Mouse (Mus musculus): ENCODE results near the gene Olfr1124. TPM values are rescaled to one million over a fixed set of nuclear protein-coding genes. Genes with fewer than 3 reads are reported as not detected.

The Olfr1124 gene
- total and polyA plus RNA-seq, 2 experiments from 2014 or later = 0.08 TPM; not detected in 1

- TF ChIP-seq CTCF (IDR thresholded peaks at IDR 0.05; ENCODE audit: low read depth) = no peak
- ATAC-seq = no peak
Measured at GRCm38 (mm10) chr2:87453662-87454061, 23.6 kb downstream of the Olfr1124 start, which contains the start of gene Olfr1126. TSS of gene Olfr1126 (plus strand) at chr2:87453962.

GRCm38 (mm10) chr2:87461769-87462168 lies 31.7 kb downstream of the Olfr1124 start:
- Histone ChIP-seq H3K27me3 (ENCODE audit: insufficient read depth, low read length) (no peaks in the 10 kb centered on the region), H3K27ac (no peak overlapping the region), H3K4me2 (ENCODE audit: low read depth, low read length) (no peak overlapping the region), H3K4me3 (ENCODE audit: low read length) (no peak overlapping the region), H3K9ac (replicated peaks; ENCODE audit: low read length) (no peak overlapping the region), H3K9me3 (ENCODE audit: low read length) (no peaks in the 10 kb centered on the region), H3K36me3 (ENCODE audit: insufficient read depth, low read length) (no peaks in the 10 kb centered on the region), H3K4me1 (ENCODE audit: insufficient read depth, low read length) (no peaks in the 10 kb centered on the region)
- no peak for DNase-seq (ENCODE audit: low spot score)
- no peak for TF ChIP-seq CTCF (IDR thresholded peaks at IDR 0.05; ENCODE audit: low read depth)
- ATAC-seq = no peak
- whole genome bisulfite sequencing = 92% methylated on average over 4 of the region's 4 CpGs

More at GRCm38 (mm10) chr2:87453662-87454061, 23.6 kb downstream of the Olfr1124 start, which contains the start of gene Olfr1126:
- H3K36me3 ChIP-seq (ENCODE audit: insufficient read depth, low read length) = no peaks in the 10 kb centered on the region
- no peak within 1 kb of the TSS for H3K9ac ChIP-seq (replicated peaks; ENCODE audit: low read length)
- H3K9me3 ChIP-seq (ENCODE audit: low read length) = no peaks in the 10 kb centered on the region
- H3K4me2 ChIP-seq (ENCODE audit: low read depth, low read length) = no peak within 1 kb of the TSS
- no peak within 1 kb of the TSS for H3K4me3 ChIP-seq (ENCODE audit: low read length)
- DNase-seq (ENCODE audit: low spot score) = no peak
- no peaks in the 10 kb centered on the region for H3K27me3 ChIP-seq (ENCODE audit: insufficient read depth, low read length)
- H3K4me1 ChIP-seq (ENCODE audit: insufficient read depth, low read length) = no peaks in the 10 kb centered on the region
- no peak within 1 kb of the TSS for H3K27ac ChIP-seq

- Histone ChIP-seq H3K9ac (replicated peaks; ENCODE audit: low read length) (no peak overlapping the region), H3K4me3 (ENCODE audit: low read length) (no peak overlapping the region), H3K4me1 (ENCODE audit: insufficient read depth, low read length) (no peaks in the 10 kb centered on the region), H3K27ac (no peak overlapping the region), H3K9me3 (ENCODE audit: low read length) (no peaks in the 10 kb centered on the region), H3K27me3 (ENCODE audit: insufficient read depth, low read length) (no peaks in the 10 kb centered on the region), H3K36me3 (ENCODE audit: insufficient read depth, low read length) (no peaks in the 10 kb centered on the region), H3K4me2 (ENCODE audit: low read depth, low read length) (no peak overlapping the region)
- 0 out of 2 replicates have a peak, but pooled peaks have one; percentile 23 for TF ChIP-seq CTCF (IDR thresholded peaks at IDR 0.05; ENCODE audit: low read depth)
- DNase-seq (ENCODE audit: low spot score) (peak; percentile 4), ATAC-seq (no peak)
Measured at GRCm38 (mm10) chr2:87480207-87480606, 50.1 kb downstream of the Olfr1124 start.

GRCm38 (mm10) chr2:87481158-87481557 lies 51.1 kb downstream of the Olfr1124 start:
- 89% methylated on average over 4 of the region's 4 CpGs for WGBS
- no peak overlapping the region for H3K9ac ChIP-seq (replicated peaks; ENCODE audit: low read length)
- H3K27ac ChIP-seq = no peak overlapping the region
- H3K9me3 ChIP-seq (ENCODE audit: low read length) = no peaks in the 10 kb centered on the region
- DNase-seq (ENCODE audit: low spot score) (no peak), ATAC-seq (no peak)
- no peak for TF ChIP-seq CTCF (IDR thresholded peaks at IDR 0.05; ENCODE audit: low read depth)
- H3K4me3 ChIP-seq (ENCODE audit: low read length) = no peak overlapping the region
- no peaks in the 10 kb centered on the region for H3K36me3 ChIP-seq (ENCODE audit: insufficient read depth, low read length)
- no peak overlapping the region for H3K4me2 ChIP-seq (ENCODE audit: low read depth, low read length)
- H3K27me3 ChIP-seq (ENCODE audit: insufficient read depth, low read length) = no peaks in the 10 kb centered on the region
- no peaks in the 10 kb centered on the region for H3K4me1 ChIP-seq (ENCODE audit: insufficient read depth, low read length)

- DNase-seq (ENCODE audit: low spot score) (no peak), ATAC-seq (no peak)
- H3K9me3 ChIP-seq (ENCODE audit: low read length) = no peaks in the 10 kb centered on the region
- H3K27me3 ChIP-seq (ENCODE audit: insufficient read depth, low read length) = no peaks in the 10 kb centered on the region
- no peak overlapping the region for H3K4me2 ChIP-seq (ENCODE audit: low read depth, low read length)
- H3K27ac ChIP-seq = no peak overlapping the region
- 79% methylated on average over 2 of the region's 2 CpGs for WGBS
- H3K9ac ChIP-seq (replicated peaks; ENCODE audit: low read length) = no peak overlapping the region
- H3K36me3 ChIP-seq (ENCODE audit: insufficient read depth, low read length) = no peaks in the 10 kb centered on the region
- H3K4me3 ChIP-seq (ENCODE audit: low read length) = no peak overlapping the region
- H3K4me1 ChIP-seq (ENCODE audit: insufficient read depth, low read length) = no peaks in the 10 kb centered on the region
- TF ChIP-seq CTCF (IDR thresholded peaks at IDR 0.05; ENCODE audit: low read depth) = no peak
Measured at GRCm38 (mm10) chr2:87482276-87482675, 52.2 kb downstream of the Olfr1124 start.

Other genes with a start within 250 kb of the Olfr1124 start
- not detected in 2 replicates for gene Olfr1112, start 242.5 kb upstream of the Olfr1124 start, total RNA-seq (2014; rRNA removed)
- gene Olfr1112, start 242.5 kb upstream of the Olfr1124 start, polyA plus RNA-seq (2015; fragmentation: Nextera tagmentation; extraction: Ambion mirVana) = not detected in 2 replicates
- gene Olfr1113, start 221.3 kb upstream of the Olfr1124 start, total RNA-seq (2014; rRNA removed) = not detected in 2 replicates
- not detected in 2 replicates for gene Olfr1113, start 221.3 kb upstream of the Olfr1124 start, polyA plus RNA-seq (2015; fragmentation: Nextera tagmentation; extraction: Ambion mirVana)
- not detected in 2 replicates for gene Olfr1115, start 182.3 kb upstream of the Olfr1124 start, total RNA-seq (2014; rRNA removed)
- gene Olfr1115, start 182.3 kb upstream of the Olfr1124 start, polyA plus RNA-seq (2015; fragmentation: Nextera tagmentation; extraction: Ambion mirVana) = not detected in 2 replicates
- gene Olfr1116, start 162.7 kb upstream of the Olfr1124 start, total RNA-seq (2014; rRNA removed) = not detected in 2 replicates
- gene Olfr1116, start 162.7 kb upstream of the Olfr1124 start, polyA plus RNA-seq (2015; fragmentation: Nextera tagmentation; extraction: Ambion mirVana) = not detected in 2 replicates
- gene Olfr1118, start 122.7 kb upstream of the Olfr1124 start, total RNA-seq (2014; rRNA removed) = not detected in 2 replicates
- gene Olfr1118, start 122.7 kb upstream of the Olfr1124 start, polyA plus RNA-seq (2015; fragmentation: Nextera tagmentation; extraction: Ambion mirVana) = not detected in 2 replicates
- not detected in 2 replicates for gene Olfr1120, start 75.5 kb upstream of the Olfr1124 start, total RNA-seq (2014; rRNA removed)
- not detected in 2 replicates for gene Olfr1120, start 75.5 kb upstream of the Olfr1124 start, polyA plus RNA-seq (2015; fragmentation: Nextera tagmentation; extraction: Ambion mirVana)
- not detected in 2 replicates for gene Olfr1121, start 60.4 kb upstream of the Olfr1124 start, total RNA-seq (2014; rRNA removed)
- gene Olfr1121, start 60.4 kb upstream of the Olfr1124 start, polyA plus RNA-seq (2015; fragmentation: Nextera tagmentation; extraction: Ambion mirVana) = not detected in 2 replicates
- not detected in 2 replicates for gene Olfr1122, start 44.4 kb upstream of the Olfr1124 start, total RNA-seq (2014; rRNA removed)
- not detected in 2 replicates for gene Olfr1122, start 44.4 kb upstream of the Olfr1124 start, polyA plus RNA-seq (2015; fragmentation: Nextera tagmentation; extraction: Ambion mirVana)
- not detected in 2 replicates for gene Olfr1123, start 13.6 kb upstream of the Olfr1124 start, total RNA-seq (2014; rRNA removed)
- not detected in 2 replicates for gene Olfr1123, start 13.6 kb upstream of the Olfr1124 start, polyA plus RNA-seq (2015; fragmentation: Nextera tagmentation; extraction: Ambion mirVana)
- gene Olfr1126, start 23.7 kb downstream of the Olfr1124 start, total RNA-seq (2014; rRNA removed) = not detected in 2 replicates
- gene Olfr1126, start 23.7 kb downstream of the Olfr1124 start, polyA plus RNA-seq (2015; fragmentation: Nextera tagmentation; extraction: Ambion mirVana) = not detected in 2 replicates
- not detected in 2 replicates for gene Pramel7, start 66.8 kb downstream of the Olfr1124 start, total RNA-seq (2014; rRNA removed)
- not detected in 2 replicates for gene Pramel7, start 66.8 kb downstream of the Olfr1124 start, polyA plus RNA-seq (2015; fragmentation: Nextera tagmentation; extraction: Ambion mirVana)
- gene Pramel6, start 76.3 kb downstream of the Olfr1124 start, total RNA-seq (2014; rRNA removed) = not detected in 2 replicates
- gene Pramel6, start 76.3 kb downstream of the Olfr1124 start, polyA plus RNA-seq (2015; fragmentation: Nextera tagmentation; extraction: Ambion mirVana) = not detected in 2 replicates
- 0.14 TPM in 1 of 2 replicates, not detected in the other for gene Olfr153, start 101.5 kb downstream of the Olfr1124 start, total RNA-seq (2014; rRNA removed)
- not detected in 2 replicates for gene Olfr153, start 101.5 kb downstream of the Olfr1124 start, polyA plus RNA-seq (2015; fragmentation: Nextera tagmentation; extraction: Ambion mirVana)
- not detected in 2 replicates for gene Olfr1128, start 115.3 kb downstream of the Olfr1124 start, total RNA-seq (2014; rRNA removed)
- gene Olfr1128, start 115.3 kb downstream of the Olfr1124 start, polyA plus RNA-seq (2015; fragmentation: Nextera tagmentation; extraction: Ambion mirVana) = not detected in 2 replicates
- not detected in 2 replicates for gene Olfr1129, start 143.6 kb downstream of the Olfr1124 start, total RNA-seq (2014; rRNA removed)
- gene Olfr1129, start 143.6 kb downstream of the Olfr1124 start, polyA plus RNA-seq (2015; fragmentation: Nextera tagmentation; extraction: Ambion mirVana) = not detected in 2 replicates
- not detected in 2 replicates for gene Olfr1130, start 175.9 kb downstream of the Olfr1124 start, total RNA-seq (2014; rRNA removed)
- not detected in 2 replicates for gene Olfr1130, start 175.9 kb downstream of the Olfr1124 start, polyA plus RNA-seq (2015; fragmentation: Nextera tagmentation; extraction: Ambion mirVana)
- gene Olfr1131, start 196.8 kb downstream of the Olfr1124 start, total RNA-seq (2014; rRNA removed) = not detected in 2 replicates
- not detected in 2 replicates for gene Olfr1131, start 196.8 kb downstream of the Olfr1124 start, polyA plus RNA-seq (2015; fragmentation: Nextera tagmentation; extraction: Ambion mirVana)
- not detected in 2 replicates for gene Olfr1132, start 207.3 kb downstream of the Olfr1124 start, total RNA-seq (2014; rRNA removed)
- gene Olfr1132, start 207.3 kb downstream of the Olfr1124 start, polyA plus RNA-seq (2015; fragmentation: Nextera tagmentation; extraction: Ambion mirVana) = not detected in 2 replicates
- not detected in 2 replicates for gene Olfr1133, start 217.1 kb downstream of the Olfr1124 start, total RNA-seq (2014; rRNA removed)
- gene Olfr1133, start 217.1 kb downstream of the Olfr1124 start, polyA plus RNA-seq (2015; fragmentation: Nextera tagmentation; extraction: Ambion mirVana) = not detected in 2 replicates
- not detected in 2 replicates for gene Olfr1134, start 228.2 kb downstream of the Olfr1124 start, total RNA-seq (2014; rRNA removed)
- gene Olfr1134, start 228.2 kb downstream of the Olfr1124 start, polyA plus RNA-seq (2015; fragmentation: Nextera tagmentation; extraction: Ambion mirVana) = not detected in 2 replicates
- gene Olfr1135, start 243.4 kb downstream of the Olfr1124 start, total RNA-seq (2014; rRNA removed) = not detected in 2 replicates
- gene Olfr1135, start 243.4 kb downstream of the Olfr1124 start, polyA plus RNA-seq (2015; fragmentation: Nextera tagmentation; extraction: Ambion mirVana) = not detected in 2 replicates